Mouse (Mus musculus) layer of hippocampus, postnatal 10 days (tissue): ENCODE measurements at regions not wholly inside any gene's neighbourhood (a gene's known extent, or its start where the extent isn't known, plus 50 kb on each side); places are given as distances from the start of the nearest gene placed in this dataset.

ENCODE experiments used
- DNase-seq, 2 experiments: peaks; one replicate each; pipeline ENCODE4 v3.0.0; 2021; ENCODE audit warnings: low spot score in 2 of 2
- microRNA-seq, 2 experiments: library from miRNA; unstranded; fragments of <30 nt; microRNA quantifications; one replicate each; pipeline ENCODE4 v1.2.0; 2021

DNA sequence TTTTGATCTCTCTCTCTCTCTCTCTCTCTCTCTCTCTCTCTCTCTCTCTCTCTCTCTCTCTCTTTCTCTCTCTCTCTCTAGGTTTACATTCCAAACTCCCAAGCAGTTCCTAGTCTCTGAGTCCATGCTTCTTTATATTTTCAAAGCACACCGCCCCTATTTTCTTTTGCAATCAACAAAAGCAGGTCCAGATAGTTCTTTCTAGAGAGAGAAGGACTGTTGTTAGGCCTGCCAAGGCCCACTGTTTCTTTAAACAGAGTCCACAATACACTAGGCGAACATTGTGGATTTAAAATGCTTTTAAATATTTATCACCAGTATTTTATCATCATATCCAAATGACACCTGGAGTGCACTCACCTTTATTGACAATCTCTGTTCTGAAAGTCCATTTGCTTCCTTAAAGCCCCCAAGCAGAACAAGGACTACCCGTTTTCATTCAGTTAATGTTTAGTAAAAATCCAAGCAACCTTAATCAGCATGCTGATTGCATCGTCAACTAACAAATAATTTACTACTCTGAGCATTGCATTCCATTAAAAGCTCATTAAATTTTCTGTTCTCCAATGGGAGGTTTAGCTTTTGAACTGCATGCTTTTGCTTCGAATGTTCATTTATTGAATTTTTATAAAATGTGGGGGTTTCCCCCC, 157.7 kb upstream of the Tmem161b start:
- no peak for DNase-seq

DNA sequence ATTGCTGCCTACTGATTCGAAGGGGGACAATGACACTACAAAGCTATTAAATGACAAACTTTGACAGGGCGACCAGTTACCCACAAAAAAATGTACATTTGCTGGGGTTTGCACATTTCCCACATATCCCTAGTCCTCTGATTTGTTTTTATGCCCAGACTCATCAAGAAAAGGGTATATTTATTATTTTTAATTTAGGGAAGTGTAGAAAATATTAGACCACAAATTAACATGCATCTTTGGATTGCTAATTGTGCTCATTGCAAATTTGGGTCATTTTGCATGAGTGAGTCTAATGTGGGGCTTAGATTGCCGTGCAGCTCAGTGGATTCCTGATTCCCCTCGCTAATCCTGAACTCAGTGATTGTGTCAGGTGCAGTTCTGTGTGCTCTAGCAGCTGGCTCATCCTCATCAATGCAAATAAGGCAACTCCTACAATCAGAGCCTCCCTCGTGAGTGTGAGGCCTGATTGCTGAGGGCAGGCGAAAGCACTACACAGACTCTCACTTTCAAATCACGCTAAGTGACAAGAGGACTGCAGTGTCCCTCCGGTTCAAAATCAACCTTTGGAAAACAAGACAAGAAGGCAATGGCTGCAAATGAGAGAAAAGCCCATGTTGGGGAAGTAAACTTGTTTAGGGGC, 156.7 kb upstream of the Tmem161b start:
- DNase-seq, result peak; percentile 42 to 54

DNA sequence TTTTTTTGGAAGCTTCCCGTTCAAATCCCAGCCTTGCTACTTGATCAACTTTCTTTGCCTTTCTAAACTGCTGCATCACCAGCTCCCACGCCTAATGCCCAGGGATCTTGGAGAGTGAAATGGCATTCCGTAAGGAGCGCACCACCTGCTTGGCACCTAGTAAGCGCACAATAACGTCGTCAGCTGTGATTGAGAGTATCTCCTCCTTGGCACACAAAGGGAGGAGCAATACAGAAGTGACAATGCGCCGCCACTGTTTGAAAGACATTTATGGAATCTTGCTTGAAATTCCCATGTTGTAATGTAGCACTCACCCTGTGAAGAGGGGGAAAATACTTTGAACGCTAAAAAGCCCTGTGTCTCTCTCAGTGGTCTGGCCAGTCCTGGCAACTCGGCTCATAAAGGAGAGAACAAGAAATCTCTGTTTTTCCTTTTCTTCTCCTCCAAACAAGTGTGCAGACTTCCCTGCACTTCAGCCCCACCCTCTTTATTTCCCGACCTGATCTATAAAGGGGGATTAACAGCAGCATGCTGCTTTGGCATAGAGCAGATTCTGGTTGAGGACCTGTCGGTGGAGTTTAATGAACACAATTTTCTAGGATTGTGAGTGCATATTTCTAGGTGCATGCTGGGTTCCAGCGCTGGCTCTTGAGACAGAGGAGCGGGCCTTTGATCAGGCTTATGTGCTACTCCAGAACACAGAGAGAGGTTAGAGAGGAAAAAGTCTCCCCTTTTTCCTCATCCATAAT, 155.7 kb upstream of the Tmem161b start:
- peak in 1 of 2 experiments; percentile 41 for DNase-seq

DNA sequence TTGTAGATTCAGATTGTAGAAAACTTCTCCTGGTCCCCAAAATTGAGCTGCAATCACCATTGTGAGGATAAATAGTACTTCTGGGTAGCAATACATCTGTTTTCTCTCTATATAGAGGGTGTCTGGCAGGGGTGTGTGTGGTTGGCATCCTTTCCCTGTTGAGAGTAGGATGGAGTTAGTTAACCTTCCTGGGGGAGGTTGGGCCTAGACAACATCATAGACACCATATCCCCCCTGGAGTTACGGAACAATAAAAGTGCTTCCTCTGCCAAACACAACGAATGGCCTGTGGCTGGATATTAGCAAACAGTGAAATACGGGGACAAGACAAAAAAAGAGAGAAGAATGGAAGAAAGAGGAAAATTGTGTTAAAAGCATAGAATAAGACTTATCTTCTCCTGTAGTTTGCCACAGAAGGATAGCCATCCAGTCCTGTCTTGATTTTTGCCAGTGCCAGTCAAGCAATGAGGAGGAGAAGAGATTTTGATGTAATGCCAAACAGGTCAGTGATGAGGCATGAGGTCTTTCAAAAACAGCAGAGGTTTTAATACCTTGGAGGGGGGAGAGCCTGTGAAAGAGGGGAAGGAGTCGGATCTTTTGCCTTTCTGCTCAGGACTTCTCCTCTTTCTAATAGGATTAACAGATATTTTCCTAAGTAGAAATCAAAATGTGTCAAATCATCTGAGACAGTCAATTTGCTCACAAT, 155.0 kb upstream of the Tmem161b start:
- DNase-seq, result no peak

DNA sequence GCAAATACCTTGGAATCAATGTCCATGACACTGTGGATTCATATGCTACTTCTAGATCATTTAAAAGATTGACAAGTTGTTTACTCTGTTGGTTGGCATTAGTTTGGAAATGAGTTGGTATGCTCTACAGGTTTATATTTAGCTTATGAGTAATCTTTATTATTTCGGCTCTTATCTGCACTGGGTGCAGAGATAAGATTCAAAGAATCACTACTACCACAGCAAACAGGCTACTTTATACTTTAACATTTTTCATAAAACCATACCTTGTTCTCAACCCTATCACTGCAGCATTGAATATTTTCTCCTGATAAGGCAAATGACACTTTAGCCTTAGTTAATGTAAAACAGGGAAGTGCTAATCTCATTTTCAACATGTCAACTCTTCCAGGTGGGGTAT, 153.7 kb upstream of the Tmem161b start:
- DNase-seq, result no peak

Small RNA genes lying in the stretch of these regions (microRNA-seq; reads per million reads assigned to microRNA genes)
- gene Mir9-2, result 2.9 to 3.5 reads per million in 2 experiments
